Mouse (Mus musculus): ENCODE data around the gene Nfic.

GRCm38 (mm10) chr10:81452237-81452946 lies 3.0 kb downstream of the Nfic start:
- TF ChIP-seq POLR2AphosphoS2 (IDR thresholded peaks at IDR 0.05; ENCODE audit: low read length) (no peak), CHD2 (IDR thresholded peaks at IDR 0.05; ENCODE audit: low read length) (no peak), MAX (IDR thresholded peaks at IDR 0.05; ENCODE audit: low read length) (no peak), CTCF (IDR thresholded peaks at IDR 0.05 in 2 of 3, conservative IDR thresholded peaks at IDR 0.05 in 1 of 3; ENCODE audit: control insufficient read depth in 1 of 3, insufficient read depth in 1 of 3, low read depth in 2 of 3, low read length in 3 of 3, poor library complexity in 1 of 3, severe bottlenecking in 1 of 3) (no peak), NELFE (IDR thresholded peaks at IDR 0.05; ENCODE audit: low read depth, low read length) (no peak), GATA1 (IDR thresholded peaks at IDR 0.05; ENCODE audit: low read depth, low read length) (no peak)

Data from MEL (cell line).